9 mouse cellular contexts compared by ENCODE assay signal in the genomic region with DNA sequence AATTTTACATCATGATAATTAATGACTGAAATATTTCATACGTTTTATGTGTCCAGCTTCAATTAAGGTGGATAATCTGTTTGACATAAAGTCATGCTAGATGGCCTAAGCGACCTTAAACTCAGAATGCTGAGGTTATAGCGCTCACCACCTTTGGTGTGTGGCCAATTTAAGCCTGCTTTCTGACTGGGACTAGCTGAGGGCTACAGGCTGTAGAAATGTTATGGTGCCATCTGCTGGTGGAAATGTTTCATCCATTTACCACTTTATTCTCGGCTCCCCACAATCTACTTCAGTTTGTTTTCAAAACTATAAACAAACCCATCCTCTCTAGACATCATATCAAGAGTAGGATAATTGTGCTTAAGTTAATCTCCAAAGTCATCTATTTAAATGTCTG. TPM values are rescaled to one million over a fixed set of nuclear protein-coding genes. Genes with fewer than 3 reads are reported as not detected.
DNase-seq lines count a peak whose midpoint lies in the region; ATAC-seq and TF ChIP-seq lines count a peak whose summit lies in the region.
"Had no signal": no experiment of that assay in that cellular context is flagged by ENCODE, and none has a peak within 500 bp of the region (broad histone marks: within the 10 kb centered on the region; RNA-seq: fewer than 3 reads in every experiment).

No protein-coding gene starts in this region.

- no peaks in the 10 kb centered on the region for H3K36me3 ChIP-seq in kidney, embryonic 15.5 days
- no peaks in the 10 kb centered on the region for H3K36me3 ChIP-seq in G1E (replicated peaks)
- no peaks in the 10 kb centered on the region for H3K36me3 ChIP-seq in neural tube, embryonic 13.5 days

- peak; percentile 12 to 17 for DNase-seq in kidney, adult 8-10 months
- peak; percentile 6 for DNase-seq in G1E (ENCODE audit: low spot score)
- peak; percentile 30 for DNase-seq in c-Kit-positive CD71-negative TER-119-negative erythroid progenitor cells, embryonic 14.5 days (ENCODE audit: low read depth)
- peak; percentile 18 to 63 for DNase-seq in heart, postnatal 14 days
- DNase-seq in left cerebral cortex, postnatal 14 days (ENCODE audit: low spot score in 2 of 2), result peak; percentile 53 to 75
- DNase-seq in ovary, postnatal 10 days (ENCODE audit: low spot score), result no peak

- H3K9me3 ChIP-seq in kidney, embryonic 15.5 days (replicated peaks), result no peaks in the 10 kb centered on the region
- H3K9me3 ChIP-seq in G1E (replicated peaks), result no peaks in the 10 kb centered on the region
- no peaks in the 10 kb centered on the region for H3K9me3 ChIP-seq in neural tube, embryonic 13.5 days

- H3K4me3 ChIP-seq in kidney, embryonic 15.5 days (replicated peaks), result no peak overlapping the region
- no peak overlapping the region for H3K4me3 ChIP-seq in G1E (ENCODE audit: low read depth, low read length)
- H3K4me3 ChIP-seq in neural tube, embryonic 13.5 days, result no peak overlapping the region

- no peak overlapping the region for H3K27ac ChIP-seq in kidney, embryonic 15.5 days
- H3K27ac ChIP-seq in neural tube, embryonic 13.5 days (replicated peaks), result no peak overlapping the region
- H3K27ac ChIP-seq: macrophage had no signal

- no peaks in the 10 kb centered on the region for H3K4me1 ChIP-seq in kidney, embryonic 15.5 days
- no peaks in the 10 kb centered on the region for H3K4me1 ChIP-seq in G1E (ENCODE audit: insufficient read depth, low read depth, low read length)
- H3K4me1 ChIP-seq in neural tube, embryonic 13.5 days (replicated peaks), result no peaks in the 10 kb centered on the region

- peak; percentile 16; the same call in 1 of the 2 replicates for TF ChIP-seq CTCF in G1E (IDR thresholded peaks at IDR 0.05; ENCODE audit: low read depth, low read length)

- H3K4me2 ChIP-seq in kidney, embryonic 15.5 days, result no peak overlapping the region
- H3K4me2 ChIP-seq in neural tube, embryonic 13.5 days, result no peak overlapping the region

- WGBS in kidney, embryonic 15.5 days, result 5% methylated on average over 4 of the region's 4 CpGs
- 7% methylated on average over 4 of the region's 4 CpGs for WGBS in neural tube, embryonic 13.5 days

- peaks cover 19% of the 10 kb centered on the region for H3K27me3 ChIP-seq in kidney, embryonic 15.5 days
- H3K27me3 ChIP-seq in G1E (ENCODE audit: insufficient read depth, low read length), result peaks cover 4% of the 10 kb centered on the region; the same call in 1 of the 2 replicates
- H3K27me3 ChIP-seq in neural tube, embryonic 13.5 days, result peaks cover 6% of the 10 kb centered on the region; the same call in 1 of the 2 replicates

- intact Hi-C loops in heart, postnatal 14 days (cut with DNase I), result loop anchor here (1.0 to 5.0 kb wide), 2 partner anchors 369 to 601 kb away; no protein-coding TSS in a partner anchor
- intact Hi-C loops in left cerebral cortex, postnatal 14 days (cut with DNase I), result loop anchor here (1.0 to 10.0 kb wide), 3 partner anchors 372 to 812 kb away; no protein-coding TSS in a partner anchor

- H3K9ac ChIP-seq in kidney, embryonic 15.5 days, result no peak overlapping the region
- H3K9ac ChIP-seq in neural tube, embryonic 13.5 days, result no peak overlapping the region

- no peak for ATAC-seq in kidney, embryonic 15.5 days (replicated peaks; ENCODE audit: low FRiP score)
- ATAC-seq in G1E (ENCODE audit: extremely low read depth, insufficient number of reproducible peaks, low FRiP score, poor library complexity, severe bottlenecking), result no peak
- ATAC-seq in neural tube, embryonic 13.5 days (ENCODE audit: low read depth), result 0 out of 2 replicates have a peak, but pooled peaks have one; percentile 59

RNA-seq across cellular contexts. Expression of a gene that starts 8.2 kb away (rescaled TPM):
- 0.49 and 1.8 TPM in 2 replicates for polyA plus RNA-seq in kidney, embryonic 15.5 days (2015; fragmentation: Nextera tagmentation; extraction: Ambion mirVana)
- not detected in 2 replicates for total RNA-seq in G1E (2014; fragmentation: Nextera tagmentation)
- total RNA-seq in G1E (2017), result 0.16 and 0.17 TPM in 2 replicates
- polyA plus RNA-seq in G1E (2012), result not detected in 2 replicates
- under 1 TPM; 0.22 to 0.44 TPM for total RNA-seq in heart, postnatal 14 days (2021)
- under 1 TPM; 0.18 to 0.27 TPM for total RNA-seq in left cerebral cortex, postnatal 14 days (2021)
- polyA plus RNA-seq in neural tube, embryonic 13.5 days (2015; fragmentation: Nextera tagmentation; extraction: Ambion mirVana), result 0.08 and 0.43 TPM in 2 replicates
- polyA plus RNA-seq: macrophage had no signal

RNA-seq across cellular contexts. Expression of a gene that starts 43.9 kb away (rescaled TPM):
- polyA plus RNA-seq in kidney, embryonic 15.5 days (2015; fragmentation: Nextera tagmentation; extraction: Ambion mirVana), result 0.19 TPM in 2 replicates
- 14.5 and 19.0 TPM in 2 replicates for total RNA-seq in G1E (2014; fragmentation: Nextera tagmentation)
- total RNA-seq in G1E (2017), result 2.8 and 3.1 TPM in 2 replicates
- polyA plus RNA-seq in G1E (2012), result 2.7 and 2.8 TPM in 2 replicates
- under 1 TPM; 0.07 TPM for total RNA-seq in heart, postnatal 14 days (2021)
- total RNA-seq in left cerebral cortex, postnatal 14 days (2021), result 10 to 100 TPM; 73.1 to 76.9 TPM
- polyA plus RNA-seq in neural tube, embryonic 13.5 days (2015; fragmentation: Nextera tagmentation; extraction: Ambion mirVana), result 1.3 TPM in 2 replicates
- polyA plus RNA-seq: macrophage had no signal
